Comparison of ENCODE assay signal across 8 mouse cellular contexts in genomic region chr11:77872236-77872635, GRCm38 (mm10). TPM values are rescaled to one million over a fixed set of nuclear protein-coding genes. Genes with fewer than 3 reads are reported as not detected.
DNase-seq lines count a peak whose midpoint lies in the region; ATAC-seq and TF ChIP-seq lines count a peak whose summit lies in the region.

No protein-coding gene starts in this region.

- H3K9ac ChIP-seq in forebrain, postnatal 0 days = peak overlapping the region; percentile 35; the same call in 1 of the 2 replicates
- H3K9ac ChIP-seq in liver, embryonic 13.5 days = no peak overlapping the region
- no peak overlapping the region for H3K9ac ChIP-seq in stomach, postnatal 0 days (ENCODE audit: low read length)

- WGBS in forebrain, postnatal 0 days = 6% methylated on average over 11 of the region's 11 CpGs
- 3% methylated on average over 11 of the region's 11 CpGs for WGBS in liver, embryonic 13.5 days (ENCODE audit: insufficient replicate concordance)
- 8% methylated on average over 11 of the region's 11 CpGs for WGBS in stomach, postnatal 0 days

- H3K27ac ChIP-seq in forebrain, postnatal 0 days (ENCODE audit: low read depth, low read length) = peak overlapping the region; percentile 81
- H3K27ac ChIP-seq in liver, embryonic 13.5 days = no peak overlapping the region
- H3K27ac ChIP-seq in stomach, postnatal 0 days (replicated peaks) = no peak overlapping the region

- 0 out of 2 replicates have a peak, but pooled peaks have one; percentile 7 for ATAC-seq in frontal cortex, adult (ENCODE audit: low TSS enrichment)
- ATAC-seq in forebrain, postnatal 0 days = peak; percentile 47
- ATAC-seq in liver, embryonic 13.5 days (ENCODE audit: low read depth) = no peak
- no peak for ATAC-seq in stomach, postnatal 0 days (ENCODE audit: low FRiP score, low TSS enrichment)

- no peaks in the 10 kb centered on the region for H3K9me3 ChIP-seq in forebrain, postnatal 0 days (ENCODE audit: low read length)
- H3K9me3 ChIP-seq in liver, embryonic 13.5 days (replicated peaks) = no peaks in the 10 kb centered on the region
- H3K9me3 ChIP-seq in stomach, postnatal 0 days (ENCODE audit: control insufficient read depth, low read length) = no peaks in the 10 kb centered on the region

- TF ChIP-seq CTCF in brain, embryonic 14.5 days (IDR thresholded peaks at IDR 0.05; ENCODE audit: borderline replicate concordance, extremely low read depth, insufficient read depth, insufficient read length) = peak; percentile 19; the same call in 1 of the 2 replicates
- peak; percentile 62 for TF ChIP-seq CTCF in forebrain, postnatal 0 days (IDR thresholded peaks at IDR 0.05; ENCODE audit: low read depth)
- TF ChIP-seq CTCF in stomach, postnatal 0 days (IDR thresholded peaks at IDR 0.05; ENCODE audit: low read depth) = no peak; the same call in 1 of the 2 replicates

- H3K4me1 ChIP-seq in forebrain, postnatal 0 days (ENCODE audit: insufficient read depth) = peaks cover 66% of the 10 kb centered on the region
- H3K4me1 ChIP-seq in liver, embryonic 13.5 days (replicated peaks) = peaks cover 22% of the 10 kb centered on the region
- 0 out of 2 replicates have a peak, but pooled peaks cover 3% of the 10 kb centered on the region for H3K4me1 ChIP-seq in stomach, postnatal 0 days (replicated peaks; ENCODE audit: control insufficient read depth, insufficient read depth)

- TF ChIP-seq EP300 in stomach, postnatal 0 days (optimal IDR thresholded peaks at IDR 0.05) = no peak

- no peak for DNase-seq in frontal cortex, postnatal 25 days (ENCODE audit: low spot score in 2 of 2)
- peak; percentile 93 for DNase-seq in brain, embryonic 14.5 days (ENCODE audit: low read depth)
- DNase-seq in forebrain, postnatal 0 days = peak; percentile 86
- DNase-seq in liver, embryonic 13.5 days = no peak
- no peak for DNase-seq in stomach, postnatal 0 days (ENCODE audit: low spot score)
- no peak for DNase-seq in lung, postnatal 36 days
- DNase-seq in lung, postnatal 10 days = no peak

- no peak for TF ChIP-seq POLR2A in brain, embryonic 14.5 days (IDR thresholded peaks at IDR 0.05; ENCODE audit: borderline replicate concordance, extremely low read depth, insufficient read depth, insufficient read length, poor library complexity, severe bottlenecking)

- H3K27me3 ChIP-seq in forebrain, postnatal 0 days (ENCODE audit: insufficient read depth, low read length) = no peaks in the 10 kb centered on the region
- H3K27me3 ChIP-seq in liver, embryonic 13.5 days = peaks cover 35% of the 10 kb centered on the region
- no peaks in the 10 kb centered on the region for H3K27me3 ChIP-seq in stomach, postnatal 0 days (ENCODE audit: control insufficient read depth, insufficient read depth, low read length)

- H3K36me3 ChIP-seq in forebrain, postnatal 0 days (ENCODE audit: insufficient read depth) = no peaks in the 10 kb centered on the region
- no peaks in the 10 kb centered on the region for H3K36me3 ChIP-seq in liver, embryonic 13.5 days
- H3K36me3 ChIP-seq in stomach, postnatal 0 days (ENCODE audit: control insufficient read depth, insufficient read depth, low read length) = no peaks in the 10 kb centered on the region

- H3K4me2 ChIP-seq in forebrain, postnatal 0 days (ENCODE audit: low read depth) = 0 out of 2 replicates have a peak overlapping the region, but pooled peaks have one; percentile 15
- H3K4me2 ChIP-seq in liver, embryonic 13.5 days = 0 out of 2 replicates have a peak overlapping the region, but pooled peaks have one; percentile 8
- 0 out of 2 replicates have a peak overlapping the region, but pooled peaks have one; percentile 1 for H3K4me2 ChIP-seq in stomach, postnatal 0 days (replicated peaks; ENCODE audit: low read depth)

- H3K4me3 ChIP-seq in forebrain, postnatal 0 days (ENCODE audit: low read depth, low read length) = no peak overlapping the region
- no peak overlapping the region for H3K4me3 ChIP-seq in liver, embryonic 13.5 days (replicated peaks)
- no peak overlapping the region for H3K4me3 ChIP-seq in stomach, postnatal 0 days (ENCODE audit: low read depth, low read length)

RNA-seq across cellular contexts. Expression of gene Pipox, which starts 21.7 kb away (rescaled TPM):
- polyA plus RNA-seq in brain, embryonic 14.5 days (2012; rRNA removed) = 10.0 and 19.2 TPM in 2 replicates
- total RNA-seq in forebrain, postnatal 0 days (2014; rRNA removed) = 3.8 and 6.8 TPM in 2 replicates
- 3.7 and 4.2 TPM in 2 replicates for polyA plus RNA-seq in forebrain, postnatal 0 days (2015; fragmentation: Nextera tagmentation; extraction: Ambion mirVana)
- polyA plus RNA-seq in liver, embryonic 13.5 days (2015; fragmentation: Nextera tagmentation; extraction: Ambion mirVana) = 8.7 and 10.4 TPM in 2 replicates
- polyA plus RNA-seq in stomach, postnatal 0 days (2015; fragmentation: Nextera tagmentation; extraction: Ambion mirVana) = 8.4 and 10.1 TPM in 2 replicates

RNA-seq across cellular contexts. Expression of gene Sez6, which starts 58.4 kb away (rescaled TPM):
- polyA plus RNA-seq in brain, embryonic 14.5 days (2012; rRNA removed) = 173 and 174 TPM in 2 replicates
- total RNA-seq in forebrain, postnatal 0 days (2014; rRNA removed) = 150 and 194 TPM in 2 replicates
- 183 and 214 TPM in 2 replicates for polyA plus RNA-seq in forebrain, postnatal 0 days (2015; fragmentation: Nextera tagmentation; extraction: Ambion mirVana)
- 0.03 and 0.20 TPM in 2 replicates for polyA plus RNA-seq in liver, embryonic 13.5 days (2015; fragmentation: Nextera tagmentation; extraction: Ambion mirVana)
- 1.2 and 1.4 TPM in 2 replicates for polyA plus RNA-seq in stomach, postnatal 0 days (2015; fragmentation: Nextera tagmentation; extraction: Ambion mirVana)

Comparison
In these comparisons a context has a peak if more than half of its experiments do, and no peak if none do; other contexts are left out.
1. ATAC-seq: peak in frontal cortex, adult (single experiment) and forebrain, postnatal 0 days (single experiment); none in liver, embryonic 13.5 days (single experiment) and stomach, postnatal 0 days (single experiment).
2. DNase-seq: peak in brain, embryonic 14.5 days (single experiment) and forebrain, postnatal 0 days (single experiment); none in frontal cortex, postnatal 25 days (0 of 2), liver, embryonic 13.5 days (single experiment), stomach, postnatal 0 days (single experiment), lung, postnatal 36 days (single experiment) and lung, postnatal 10 days (single experiment).
3. RNA of gene Sez6, which starts 58.4 kb away (polyA plus RNA-seq): 183 to 214 TPM in forebrain, postnatal 0 days and 173 to 174 TPM in brain, embryonic 14.5 days; 1.2 to 1.4 TPM in stomach, postnatal 0 days and 0.03 to 0.20 TPM in liver, embryonic 13.5 days; every median in the first group is over 10 times any median in the second.
4. Peak in every context shown above with its lines, with median percentiles within 50 percentile points of each other: H3K4me2 ChIP-seq.